Mouse (Mus musculus): ENCODE data around the gene Aco1.
A peak's percentile ranks its signal among the peaks of the same experiment; 100 is the strongest.

The Aco1 gene

GRCm38 (mm10) chr4:40157500-40158223, 14.8 kb downstream of the Aco1 start:
- DNase-seq (ENCODE audit: low read depth): no peak

GRCm38 (mm10) chr4:40158224-40158540, 15.3 kb downstream of the Aco1 start:
- DNase-seq (ENCODE audit: low read depth): no peak

GRCm38 (mm10) chr4:40160591-40161434, 17.9 kb downstream of the Aco1 start:
- DNase-seq (ENCODE audit: low read depth): no peak

GRCm38 (mm10) chr4:40163646-40164045, 20.8 kb downstream of the Aco1 start:
- DNase-seq (ENCODE audit: low read depth): no peak

- peak; percentile 40 for DNase-seq (ENCODE audit: low read depth)
Measured at GRCm38 (mm10) chr4:40171477-40171876, 28.6 kb downstream of the Aco1 start.

GRCm38 (mm10) chr4:40172336-40172735, 29.5 kb downstream of the Aco1 start:
- no peak for DNase-seq (ENCODE audit: low read depth)

GRCm38 (mm10) chr4:40174321-40174720, 31.4 kb downstream of the Aco1 start:
- DNase-seq (ENCODE audit: low read depth): no peak

GRCm38 (mm10) chr4:40178584-40178983, 35.7 kb downstream of the Aco1 start:
- no peak for DNase-seq (ENCODE audit: low read depth)

GRCm38 (mm10) chr4:40180046-40180445, 37.2 kb downstream of the Aco1 start:
- no peak for DNase-seq (ENCODE audit: low read depth)

GRCm38 (mm10) chr4:40181681-40182080, 38.8 kb downstream of the Aco1 start:
- no peak for DNase-seq (ENCODE audit: low read depth)

GRCm38 (mm10) chr4:40182651-40183320, 39.9 kb downstream of the Aco1 start:
- peak; percentile 71 for DNase-seq (ENCODE audit: low read depth)

- no peak for DNase-seq (ENCODE audit: low read depth)
Measured at GRCm38 (mm10) chr4:40183781-40184180, 40.9 kb downstream of the Aco1 start.

- DNase-seq (ENCODE audit: low read depth): no peak
Measured at GRCm38 (mm10) chr4:40184470-40184869, 41.6 kb downstream of the Aco1 start.

- DNase-seq (ENCODE audit: low read depth): no peak
Measured at GRCm38 (mm10) chr4:40187956-40188355, 45.1 kb downstream of the Aco1 start.

- DNase-seq (ENCODE audit: low read depth): no peak
Measured at GRCm38 (mm10) chr4:40192246-40192645, 49.4 kb downstream of the Aco1 start.

GRCm38 (mm10) chr4:40193461-40193860, 50.6 kb downstream of the Aco1 start:
- DNase-seq (ENCODE audit: low read depth): no peak

GRCm38 (mm10) chr4:40195336-40195735, 52.5 kb downstream of the Aco1 start:
- DNase-seq (ENCODE audit: low read depth): peak; percentile 22

- DNase-seq (ENCODE audit: low read depth): no peak
Measured at GRCm38 (mm10) chr4:40202205-40202604, 59.3 kb downstream of the Aco1 start.

GRCm38 (mm10) chr4:40204374-40204773, 61.5 kb downstream of the Aco1 start:
- no peak for DNase-seq (ENCODE audit: low read depth)

- peak; percentile 6 for DNase-seq (ENCODE audit: low read depth)
Measured at GRCm38 (mm10) chr4:40205231-40205903, 62.5 kb downstream of the Aco1 start.

- no peak for DNase-seq (ENCODE audit: low read depth)
Measured at GRCm38 (mm10) chr4:40207701-40208100, 64.8 kb downstream of the Aco1 start.

- no peak for DNase-seq (ENCODE audit: low read depth)
Measured at GRCm38 (mm10) chr4:40212177-40212576, 69.3 kb downstream of the Aco1 start.
